11 mouse cellular contexts compared by ENCODE assay signal in the genomic region with DNA sequence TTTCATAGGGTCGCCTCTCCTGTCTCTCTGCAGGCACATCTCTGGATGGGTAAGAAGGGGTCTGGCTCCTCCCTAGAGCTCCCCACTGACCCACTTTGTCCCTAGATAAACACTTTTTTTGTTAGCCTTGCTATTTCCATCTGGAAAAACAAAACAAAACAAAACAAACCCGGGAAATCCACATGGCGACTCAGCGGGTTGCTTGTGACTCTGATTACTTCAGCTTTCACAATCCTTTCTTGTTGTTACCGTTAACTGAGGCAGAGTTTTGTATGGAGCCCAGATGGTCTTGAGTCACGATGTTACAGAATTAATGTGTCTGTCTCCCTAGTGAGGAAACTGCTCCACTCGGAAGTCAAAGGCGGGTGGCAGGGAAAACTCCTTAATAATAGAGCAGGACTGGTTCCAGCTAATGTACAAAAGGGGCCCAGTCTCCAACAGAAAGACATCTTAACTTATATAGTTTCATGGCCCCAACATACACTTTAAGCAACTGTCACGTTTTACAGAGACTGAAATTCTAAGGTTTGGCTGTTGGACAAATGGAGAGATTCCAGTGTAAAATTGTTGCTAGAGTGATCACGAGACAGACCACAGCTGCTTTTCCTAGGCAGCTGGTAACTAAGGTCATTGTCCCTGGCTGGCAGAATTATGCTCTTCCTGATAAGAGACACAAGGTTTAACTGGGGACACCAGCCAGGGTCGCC. TPM values are rescaled to one million over a fixed set of nuclear protein-coding genes. Genes with fewer than 3 reads are reported as not detected.
DNase-seq lines count a peak whose midpoint lies in the region; ATAC-seq and TF ChIP-seq lines count a peak whose summit lies in the region.
"Had no signal": no experiment of that assay in that cellular context is flagged by ENCODE, and none has a peak within 500 bp of the region (broad histone marks: within the 10 kb centered on the region; RNA-seq: fewer than 3 reads in every experiment).

No protein-coding gene starts in this region.

- 21% methylated on average over 11 of the region's 11 CpGs for WGBS in kidney, embryonic 16.5 days
- WGBS in stomach, postnatal 0 days: 28% methylated on average over 11 of the region's 11 CpGs

- peak overlapping the region; percentile 19 for H3K4me2 ChIP-seq in kidney, embryonic 16.5 days (replicated peaks; ENCODE audit: low read depth, low read length)
- H3K4me2 ChIP-seq in stomach, postnatal 0 days (replicated peaks; ENCODE audit: low read depth): no peak overlapping the region
- H3K4me2 ChIP-seq: heart, embryonic 11.5 days had no signal

- no peak overlapping the region for H3K4me3 ChIP-seq in kidney, embryonic 16.5 days (ENCODE audit: low read length)
- no peak overlapping the region for H3K4me3 ChIP-seq in stomach, postnatal 0 days (ENCODE audit: low read depth, low read length)
- H3K4me3 ChIP-seq: left cerebral cortex, adult 2 months had no signal

- no peaks in the 10 kb centered on the region for H3K9me3 ChIP-seq in kidney, embryonic 16.5 days (ENCODE audit: low read length)
- no peaks in the 10 kb centered on the region for H3K9me3 ChIP-seq in stomach, postnatal 0 days (ENCODE audit: control insufficient read depth, low read length)

- TF ChIP-seq EP300 in stomach, postnatal 0 days (optimal IDR thresholded peaks at IDR 0.05): no peak

- H3K27me3 ChIP-seq in kidney, embryonic 16.5 days (ENCODE audit: insufficient read depth, low read length): no peaks in the 10 kb centered on the region
- H3K27me3 ChIP-seq in stomach, postnatal 0 days (ENCODE audit: control insufficient read depth, insufficient read depth, low read length): no peaks in the 10 kb centered on the region

- H3K9ac ChIP-seq in kidney, embryonic 16.5 days (replicated peaks; ENCODE audit: low read length): no peak overlapping the region
- no peak overlapping the region for H3K9ac ChIP-seq in stomach, postnatal 0 days (ENCODE audit: low read length)

- peak overlapping the region; percentile 67 for H3K27ac ChIP-seq in kidney, embryonic 16.5 days (ENCODE audit: low read length)
- 0 out of 2 replicates have a peak overlapping the region, but pooled peaks have one; percentile 8 for H3K27ac ChIP-seq in stomach, postnatal 0 days (replicated peaks)
- H3K27ac ChIP-seq: left cerebral cortex, adult 2 months had no signal

- DNase-seq in frontal cortex, postnatal 25 days (ENCODE audit: low spot score in 2 of 2): no peak
- DNase-seq in retina, postnatal 1 day: peak; percentile 55
- DNase-seq in retina, embryonic 14.5 days (ENCODE audit: low spot score): no peak
- no peak for DNase-seq in stomach, postnatal 0 days (ENCODE audit: low spot score)
- no peak for DNase-seq in cerebellum, adult 9-10 months
- no peak for DNase-seq in urinary bladder, postnatal 10 days (ENCODE audit: low spot score)
- DNase-seq: cerebellum, adult 8-10 months had no signal

- no peaks in the 10 kb centered on the region for H3K36me3 ChIP-seq in kidney, embryonic 16.5 days (ENCODE audit: insufficient read depth, low read length)
- no peaks in the 10 kb centered on the region for H3K36me3 ChIP-seq in stomach, postnatal 0 days (ENCODE audit: control insufficient read depth, insufficient read depth, low read length)

- ATAC-seq in frontal cortex, adult (ENCODE audit: low TSS enrichment): 0 out of 2 replicates have a peak, but pooled peaks have one; percentile 24
- no peak for ATAC-seq in kidney, embryonic 16.5 days (ENCODE audit: low FRiP score, low TSS enrichment)
- no peak; the same call in 1 of the 2 replicates for ATAC-seq in stomach, postnatal 0 days (ENCODE audit: low FRiP score, low TSS enrichment)

- peaks cover 11% of the 10 kb centered on the region; the same call in 1 of the 2 replicates for H3K4me1 ChIP-seq in kidney, embryonic 16.5 days (ENCODE audit: insufficient read depth, low read length)
- no peaks in the 10 kb centered on the region for H3K4me1 ChIP-seq in stomach, postnatal 0 days (replicated peaks; ENCODE audit: control insufficient read depth, insufficient read depth)

- no peak for TF ChIP-seq CTCF in stomach, postnatal 0 days (IDR thresholded peaks at IDR 0.05; ENCODE audit: low read depth)

RNA-seq across cellular contexts. Expression of gene Vpreb3, which starts 1.4 kb away (rescaled TPM):
- 0.72 and 1.9 TPM in 2 replicates for polyA plus RNA-seq in kidney, embryonic 16.5 days (2015; fragmentation: Nextera tagmentation; extraction: Ambion mirVana)
- polyA plus RNA-seq in stomach, postnatal 0 days (2015; fragmentation: Nextera tagmentation; extraction: Ambion mirVana): 0.16 and 0.22 TPM in 2 replicates

RNA-seq across cellular contexts. Expression of gene Gm867, which starts 3.7 kb away (rescaled TPM):
- 0.40 and 0.50 TPM in 2 replicates for polyA plus RNA-seq in kidney, embryonic 16.5 days (2015; fragmentation: Nextera tagmentation; extraction: Ambion mirVana)
- 0.22 TPM in 1 of 2 replicates, not detected in the other for polyA plus RNA-seq in stomach, postnatal 0 days (2015; fragmentation: Nextera tagmentation; extraction: Ambion mirVana)

RNA-seq across cellular contexts. Expression of gene Mmp11, which starts 7.9 kb away (rescaled TPM):
- polyA plus RNA-seq in kidney, embryonic 16.5 days (2015; fragmentation: Nextera tagmentation; extraction: Ambion mirVana): 62.1 and 70.5 TPM in 2 replicates
- 9.9 and 14.6 TPM in 2 replicates for polyA plus RNA-seq in stomach, postnatal 0 days (2015; fragmentation: Nextera tagmentation; extraction: Ambion mirVana)

RNA-seq across cellular contexts. Expression of gene Gm5134, which starts 10.1 kb away (rescaled TPM):
- polyA plus RNA-seq in kidney, embryonic 16.5 days (2015; fragmentation: Nextera tagmentation; extraction: Ambion mirVana): not detected in 2 replicates
- not detected in 2 replicates for polyA plus RNA-seq in stomach, postnatal 0 days (2015; fragmentation: Nextera tagmentation; extraction: Ambion mirVana)
- polyA plus RNA-seq: heart, embryonic 11.5 days had no signal

RNA-seq across cellular contexts. Expression of gene Chchd10, which starts 11.3 kb away (rescaled TPM):
- 198 and 237 TPM in 2 replicates for polyA plus RNA-seq in kidney, embryonic 16.5 days (2015; fragmentation: Nextera tagmentation; extraction: Ambion mirVana)
- 232 and 235 TPM in 2 replicates for polyA plus RNA-seq in stomach, postnatal 0 days (2015; fragmentation: Nextera tagmentation; extraction: Ambion mirVana)
